Mouse (Mus musculus) thymus, postnatal 14 days (tissue): ENCODE data around the gene Ckm.
A peak's percentile ranks its signal among the peaks of the same experiment; 100 is the strongest.

Experiments used
- DNase-seq: peaks from one replicate; pipeline ENCODE4 v3.0.0; 2021

Ckm gene

GRCm38 (mm10) chr7:19388699-19389413 is 15.7 kb upstream of the Ckm start:
- no peak for DNase-seq

GRCm38 (mm10) chr7:19394484-19394883 is 10.1 kb upstream of the Ckm start:
- no peak for DNase-seq

- peak; percentile 81 for DNase-seq
Observed at GRCm38 (mm10) chr7:19399496-19400280, 4.9 kb upstream of the Ckm start.

- DNase-seq, result no peak
Observed at GRCm38 (mm10) chr7:19400946-19401345, 3.6 kb upstream of the Ckm start.

- DNase-seq, result no peak
Observed at GRCm38 (mm10) chr7:19402535-19403112, 2.0 kb upstream of the Ckm start.

GRCm38 (mm10) chr7:19403731-19404296 is 762 bp upstream of the Ckm start, which contains the start of gene Klc3:
Gene Klc3 (minus strand): TSS chr7:19404104.
- peak; percentile 95 for DNase-seq

GRCm38 (mm10) chr7:19405417-19405816 is 841 bp downstream of the Ckm start:
- DNase-seq, result peak; percentile 88

- no peak for DNase-seq
Observed at GRCm38 (mm10) chr7:19409753-19410152, 5.2 kb downstream of the Ckm start.

GRCm38 (mm10) chr7:19410766-19411344 is 6.3 kb downstream of the Ckm start:
- no peak for DNase-seq

- DNase-seq, result no peak
Observed at GRCm38 (mm10) chr7:19411783-19412182, 7.2 kb downstream of the Ckm start.

GRCm38 (mm10) chr7:19413525-19413924 is 8.9 kb downstream of the Ckm start:
- no peak for DNase-seq

- no peak for DNase-seq
Observed at GRCm38 (mm10) chr7:19416590-19416989, 12.0 kb downstream of the Ckm start.

GRCm38 (mm10) chr7:19420121-19420520 is 15.5 kb downstream of the Ckm start:
- peak; percentile 46 for DNase-seq

GRCm38 (mm10) chr7:19420821-19421636 is 16.5 kb downstream of the Ckm start:
- peak; percentile 90 for DNase-seq

GRCm38 (mm10) chr7:19423083-19423482 is 18.5 kb downstream of the Ckm start:
- DNase-seq, result no peak

GRCm38 (mm10) chr7:19424051-19424450 is 19.5 kb downstream of the Ckm start:
- no peak for DNase-seq

GRCm38 (mm10) chr7:19426349-19426748 is 21.8 kb downstream of the Ckm start:
- DNase-seq, result no peak

GRCm38 (mm10) chr7:19426888-19427287 is 22.3 kb downstream of the Ckm start:
- no peak for DNase-seq

- no peak for DNase-seq
Observed at GRCm38 (mm10) chr7:19427999-19428650, 23.5 kb downstream of the Ckm start.

- DNase-seq, result no peak
Observed at GRCm38 (mm10) chr7:19429726-19430125, 25.1 kb downstream of the Ckm start.

GRCm38 (mm10) chr7:19430402-19430801 is 25.8 kb downstream of the Ckm start:
- no peak for DNase-seq

- peak; percentile 28 for DNase-seq
Observed at GRCm38 (mm10) chr7:19432475-19432874, 27.9 kb downstream of the Ckm start.
